Mouse (Mus musculus) kidney, adult 2 months (tissue): ENCODE measurements around the gene Mtmr4.

Experiments
- CTCF ChIP-seq: fragments of 200-500 bp; conservative IDR thresholded peaks from 2 replicates; pipeline ENCODE4 v1.5.1; 2011; ENCODE audit warnings: low read depth, mild to moderate bottlenecking, control low read depth, low read length, moderate library complexity, mixed read lengths; ENCODE audit not compliant: insufficient read depth, insufficient read length
- POLR2A ChIP-seq: fragments of 200-500 bp; IDR thresholded peaks from one replicate; pipeline ENCODE4 v1.6.1; 2011; ENCODE audit warnings: low read depth, low read length, control low read depth

- TF ChIP-seq POLR2A = no peak
- no peak for TF ChIP-seq CTCF
Observed at GRCm38 (mm10) chr11:87580543-87581085, 11.3 kb upstream of the Mtmr4 start.
